Mouse (Mus musculus): Measurements from ENCODE around the gene Nod1.

Nod1 gene

GRCm38 (mm10) chr6:54883424-54883823 is 89.0 kb downstream of the Nod1 start:
- no peak for DNase-seq (ENCODE audit: low spot score)

DNA sequence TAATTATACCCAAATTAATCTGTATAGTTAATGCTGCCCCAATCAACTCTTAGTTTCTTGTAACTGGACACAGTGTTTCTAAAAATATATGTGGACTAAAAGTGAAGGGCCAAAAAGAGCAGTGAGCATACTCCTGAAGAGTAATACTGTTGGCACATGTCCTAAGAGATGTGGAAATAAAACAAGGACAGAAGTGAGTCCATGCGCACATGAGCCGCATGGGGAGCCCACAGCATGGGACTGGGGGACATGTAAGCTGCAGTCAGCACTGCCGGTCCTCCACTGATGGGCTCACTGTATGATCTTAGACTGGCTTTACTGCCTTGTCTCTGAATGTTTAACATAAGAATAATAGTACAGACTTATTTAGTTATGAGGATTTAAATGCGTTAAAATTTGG is 92.3 kb downstream of the Nod1 start:
- peak; percentile 88 for DNase-seq (ENCODE audit: low spot score)

DNA sequence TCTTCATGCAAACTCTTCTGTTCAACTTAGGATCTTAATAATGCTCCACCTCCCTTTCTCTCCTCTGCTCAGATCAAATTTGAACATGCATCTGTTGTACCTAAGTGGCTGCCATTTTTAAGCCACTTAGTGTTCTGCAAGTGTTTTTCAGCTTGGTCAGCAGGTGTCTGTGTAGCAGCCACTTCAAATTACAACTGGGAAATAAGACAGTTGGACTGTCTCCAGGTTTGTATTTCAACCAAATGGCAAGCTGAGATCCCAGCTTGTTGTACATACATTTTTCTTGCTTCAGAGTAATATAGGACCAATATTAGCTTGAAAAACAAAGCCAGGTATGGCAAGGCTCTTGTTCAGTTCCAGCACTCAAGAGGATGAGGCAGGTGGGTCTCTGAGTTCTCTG is 93.9 kb downstream of the Nod1 start:
- DNase-seq (ENCODE audit: low spot score), result no peak

GRCm38 (mm10) chr6:54877651-54878050 is 94.8 kb downstream of the Nod1 start:
- no peak for DNase-seq (ENCODE audit: low spot score)

DNA sequence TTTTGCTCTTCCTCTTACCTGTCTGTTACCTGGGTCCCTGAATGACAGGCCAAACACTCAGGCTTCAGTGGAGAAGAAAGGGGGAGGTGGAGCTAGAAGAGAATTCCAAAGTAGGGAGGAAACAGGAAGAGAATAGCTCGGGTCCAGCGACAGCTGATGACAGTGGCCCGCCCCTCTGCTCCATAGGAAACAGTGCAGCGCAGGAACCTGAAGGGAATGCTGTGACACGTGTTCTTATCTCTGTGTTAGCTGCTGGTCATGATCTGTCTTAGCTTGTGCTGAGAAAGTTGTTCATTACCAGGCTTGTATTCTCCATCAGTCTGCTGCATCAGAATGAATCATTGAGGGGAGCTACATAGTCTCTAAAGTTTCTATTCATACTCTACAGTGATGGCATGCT is 95.6 kb downstream of the Nod1 start:
- no peak for DNase-seq (ENCODE audit: low spot score)

All from adipocyte (in vitro differentiated cells).